Mouse (Mus musculus): ENCODE data around the gene Nfyc.
A peak's percentile ranks its signal among the peaks of the same experiment; 100 is the strongest.

The Nfyc gene

DNA sequence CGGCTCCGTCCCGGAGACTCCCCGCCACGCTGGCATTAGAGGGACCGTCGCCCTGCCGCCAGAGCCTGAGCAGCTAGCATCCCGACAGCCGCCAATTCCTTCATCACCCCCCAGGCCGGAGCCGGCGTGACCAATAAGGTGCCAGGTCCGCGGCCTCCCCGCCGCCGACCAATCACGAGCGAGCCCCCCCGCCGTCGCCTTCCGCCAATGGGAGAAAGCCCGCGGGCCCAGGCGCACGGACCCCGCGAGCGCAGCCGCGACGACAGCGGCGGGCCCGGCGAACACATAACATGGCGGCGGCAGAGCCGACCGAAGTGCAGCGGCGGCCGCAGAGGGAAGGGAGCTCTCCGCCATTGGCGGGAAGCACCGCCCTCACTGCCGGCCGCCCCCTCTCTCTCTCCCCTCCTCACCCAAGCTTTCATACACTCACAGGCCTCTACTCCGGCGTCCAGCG, 6.2 kb downstream of the Nfyc start:
- peak; percentile 98 for DNase-seq

DNA sequence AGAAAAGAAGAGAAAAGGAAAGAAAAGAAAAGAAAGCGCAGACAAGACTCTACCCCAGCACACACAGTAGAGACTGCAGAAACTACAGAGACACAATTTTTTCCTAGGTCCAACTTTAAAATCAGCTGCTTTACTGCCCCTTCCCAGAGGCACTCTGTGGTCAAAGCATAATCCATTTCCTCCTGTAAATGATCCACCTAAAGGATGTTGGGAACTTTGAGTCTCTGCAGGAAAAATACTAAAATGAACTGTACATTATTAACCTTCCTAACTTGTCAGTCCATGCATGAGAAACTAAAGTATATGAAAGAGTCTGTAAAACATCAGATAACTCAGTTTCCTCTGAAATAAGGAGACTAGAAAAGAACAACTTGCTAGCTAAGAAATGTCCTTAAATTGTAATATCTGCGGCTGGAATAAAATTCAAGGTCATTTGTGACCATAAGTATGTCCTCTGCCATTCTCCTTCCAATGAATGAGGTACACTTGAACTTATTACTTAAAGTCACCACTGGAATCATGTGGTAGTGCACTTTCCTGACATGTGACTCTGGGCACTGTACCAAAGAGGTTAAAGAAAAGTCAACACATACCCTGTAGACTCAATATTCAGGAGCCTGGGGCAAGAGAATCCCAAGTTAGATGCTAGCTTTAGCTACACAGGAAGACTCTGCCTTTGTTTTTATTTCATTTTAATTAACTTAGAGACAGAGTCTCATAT, 9.0 kb downstream of the Nfyc start:
- DNase-seq: no peak

DNA sequence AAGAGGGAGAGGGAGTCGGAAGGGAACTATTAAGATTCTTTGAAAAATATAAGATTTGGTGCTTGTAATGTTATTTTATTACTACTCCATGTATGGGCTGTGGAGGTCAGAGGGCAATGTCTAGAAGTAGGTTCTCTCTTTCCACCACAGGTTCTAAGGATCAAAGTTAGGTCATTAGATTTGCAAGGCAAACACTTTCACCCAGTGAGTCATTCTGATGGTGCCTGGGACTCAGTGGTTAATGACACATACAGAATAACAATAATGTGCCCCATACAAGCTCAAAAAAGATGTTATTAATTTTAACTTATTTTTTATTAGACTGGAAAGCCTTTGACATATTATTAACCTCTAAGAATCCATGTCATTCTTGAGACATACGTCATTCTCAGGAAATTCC, 11.5 kb downstream of the Nfyc start:
- no peak for DNase-seq

DNA sequence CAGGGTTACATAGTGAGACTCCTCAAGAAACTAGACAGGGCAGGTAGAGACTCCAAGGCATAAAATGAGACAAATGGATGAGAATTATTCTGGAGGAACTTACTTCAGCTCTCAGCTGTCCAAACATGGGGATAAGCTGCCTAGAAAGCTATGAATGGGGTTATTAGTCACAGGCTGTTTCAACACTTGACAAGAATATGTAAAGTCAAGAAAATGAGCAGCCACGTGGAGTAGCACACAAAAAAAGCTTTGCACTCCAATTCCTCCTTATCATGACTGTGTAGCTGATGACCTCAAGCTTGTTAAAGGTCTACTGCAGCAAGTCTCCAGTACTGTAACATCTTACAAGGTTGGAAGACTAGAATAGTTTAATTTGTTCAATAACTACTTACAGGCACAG, 12.1 kb downstream of the Nfyc start:
- no peak for DNase-seq

DNA sequence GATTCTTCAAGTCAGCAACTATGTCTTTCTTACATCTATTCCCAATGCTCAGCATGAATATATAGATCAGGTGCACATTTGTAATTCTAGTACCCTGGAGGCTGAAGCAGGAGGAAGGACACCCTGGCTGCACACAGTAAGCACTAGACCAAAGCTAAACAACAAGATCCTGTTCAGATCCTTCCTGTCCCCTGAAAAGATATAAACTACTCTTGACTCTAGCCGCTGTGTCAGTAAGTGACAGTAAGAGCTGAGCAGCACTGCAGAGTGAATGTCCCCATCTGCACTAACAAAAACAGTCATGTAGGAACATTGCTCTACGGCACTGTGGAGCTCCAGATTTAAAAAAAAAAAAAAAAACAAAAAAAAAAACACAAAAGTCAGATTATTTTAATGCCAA, 13.4 kb downstream of the Nfyc start:
- no peak for DNase-seq

DNA sequence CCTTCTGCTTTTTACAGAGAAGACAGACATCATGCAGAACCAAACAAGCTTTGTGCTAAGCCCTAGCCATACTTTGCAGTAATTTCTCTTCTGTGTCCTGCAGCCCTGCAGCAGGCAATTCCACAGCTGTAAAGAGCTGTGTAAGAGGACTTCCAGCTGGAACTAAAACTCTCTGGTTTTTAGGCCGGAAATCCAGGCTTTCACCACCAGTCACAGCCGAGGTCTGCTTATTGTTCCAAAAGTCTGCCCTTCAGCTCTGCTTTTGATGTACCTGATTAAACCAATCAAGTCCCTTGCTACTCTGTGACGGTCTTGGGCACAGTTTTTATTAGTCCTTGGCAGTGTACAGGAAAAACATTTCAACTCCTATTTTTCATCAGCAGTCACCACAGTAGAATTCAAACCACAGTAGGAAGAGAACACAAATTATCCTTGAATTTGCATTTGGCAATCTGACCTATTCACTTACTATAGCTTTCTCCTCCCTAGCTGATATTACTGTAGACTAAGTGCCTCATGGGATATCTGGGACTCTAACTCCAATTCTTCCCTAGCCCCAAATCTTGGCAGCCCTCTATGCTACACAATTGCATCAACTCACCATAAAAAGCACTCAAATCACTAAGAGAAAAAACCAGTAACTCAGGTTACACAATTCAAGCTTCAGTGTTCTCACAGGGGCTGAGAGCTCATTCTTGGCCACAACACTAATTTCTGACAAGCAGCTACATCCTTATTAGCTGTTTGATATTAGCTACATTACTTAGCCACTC, 14.2 kb downstream of the Nfyc start:
- DNase-seq: no peak

DNA sequence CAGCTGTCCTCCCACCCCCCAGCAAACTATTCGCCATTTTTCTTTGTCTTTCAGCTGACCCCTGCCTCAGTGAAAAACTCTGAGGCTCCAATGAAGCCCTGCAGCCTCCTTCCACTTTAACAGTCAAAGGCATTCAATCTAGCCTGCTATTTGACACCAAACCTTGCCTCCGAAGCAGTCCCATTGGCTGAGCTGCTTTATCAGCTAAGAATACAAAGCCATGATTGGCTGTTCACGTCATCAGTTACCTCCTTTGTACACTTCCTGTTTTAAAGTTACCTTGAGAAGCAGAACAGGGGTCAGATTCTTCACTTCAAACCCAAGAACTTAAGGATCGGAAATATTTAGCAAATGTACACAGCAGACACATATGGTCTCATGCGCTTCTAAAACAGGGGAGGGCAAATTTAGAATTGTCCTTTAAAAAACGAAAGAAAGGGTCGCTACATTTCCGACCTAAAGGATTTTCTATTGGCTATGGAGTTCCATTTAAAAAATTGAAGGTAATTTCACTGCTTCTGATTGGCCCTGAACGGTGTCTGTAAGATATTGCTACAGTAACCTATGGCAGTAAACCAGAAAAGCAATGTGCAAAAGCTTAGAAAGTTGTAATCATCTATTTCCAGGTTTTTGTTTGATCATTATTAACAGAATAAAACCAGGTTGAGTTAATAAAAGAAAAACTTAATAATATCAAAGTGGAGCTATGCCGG, 15.6 kb downstream of the Nfyc start:
- DNase-seq: peak; percentile 66

DNA sequence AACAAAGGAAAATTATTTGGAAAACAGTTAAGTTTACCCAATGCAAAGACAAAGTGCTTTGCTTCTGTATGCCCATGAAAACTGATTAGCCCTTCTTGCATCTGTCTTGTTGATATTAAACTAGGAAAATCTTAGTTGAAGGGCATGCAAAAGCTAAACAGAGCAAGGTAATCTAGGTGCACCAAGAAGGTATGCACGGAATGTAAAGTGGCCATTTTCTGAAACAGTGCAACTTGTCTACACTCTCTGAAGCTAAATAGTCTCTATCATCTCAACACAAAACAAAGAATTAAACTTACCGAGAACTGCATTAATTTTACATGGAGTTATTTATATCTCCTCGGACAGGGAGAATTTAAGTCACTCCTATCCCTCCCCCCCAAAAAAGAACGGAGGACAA, 16.2 kb downstream of the Nfyc start:
- no peak for DNase-seq

DNA sequence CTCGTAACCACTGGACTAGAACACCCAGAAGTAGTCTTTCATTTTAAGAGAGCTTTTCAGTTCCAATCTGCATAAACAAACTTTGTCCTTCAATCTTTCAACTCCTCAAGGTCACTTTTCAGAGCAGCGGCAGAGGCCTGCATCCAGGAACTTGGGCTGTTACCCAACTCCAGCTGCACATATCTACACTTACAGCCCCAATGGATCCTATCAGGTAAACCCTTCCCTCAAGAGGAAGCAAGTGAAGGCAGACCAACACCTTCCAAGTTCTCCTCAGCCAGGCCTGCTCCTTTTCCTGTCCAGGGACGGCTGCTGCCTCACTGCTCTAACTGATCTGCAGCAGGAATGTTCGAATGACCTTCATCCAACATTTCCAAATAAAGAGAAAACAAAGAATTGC, 17.2 kb downstream of the Nfyc start:
- no peak for DNase-seq

DNA sequence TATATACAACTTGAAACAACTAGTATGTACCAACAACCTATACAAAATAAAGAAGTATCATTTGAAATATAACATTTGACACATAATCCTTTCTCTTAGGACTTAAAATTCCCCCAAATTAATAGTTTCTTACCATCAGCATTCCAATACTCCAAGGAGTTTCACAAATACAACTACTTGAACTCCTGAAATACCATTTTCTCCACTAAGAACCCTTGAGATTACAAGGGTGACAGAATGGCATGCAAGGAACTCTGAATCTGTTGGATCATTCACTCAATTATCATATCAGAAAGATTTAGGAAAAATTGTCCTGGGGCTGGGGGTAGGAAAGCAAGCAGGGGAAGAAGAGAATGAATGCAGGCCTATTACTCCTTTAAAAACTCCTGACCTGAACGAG, 17.6 kb downstream of the Nfyc start:
- no peak for DNase-seq

DNA sequence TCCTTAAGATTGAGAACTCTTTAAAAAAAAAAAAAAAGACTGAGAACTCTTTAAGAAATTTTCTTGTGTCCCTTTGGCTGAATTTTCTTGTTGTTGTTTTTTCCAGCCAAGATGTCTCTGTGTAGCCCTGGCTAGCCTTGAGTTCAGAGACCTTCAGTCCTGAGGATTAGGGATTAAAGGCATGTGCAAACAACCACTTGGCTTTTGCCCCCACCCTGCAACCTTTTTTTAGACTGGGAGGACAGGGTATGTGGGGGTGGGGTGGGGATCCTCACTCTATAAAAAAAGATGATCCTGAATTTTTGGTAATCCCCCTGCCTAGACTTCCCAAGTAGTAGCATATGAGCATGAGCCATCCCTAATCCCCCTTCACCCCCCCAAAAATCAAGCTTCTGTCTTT, 25.6 kb downstream of the Nfyc start:
- no peak for DNase-seq

DNA sequence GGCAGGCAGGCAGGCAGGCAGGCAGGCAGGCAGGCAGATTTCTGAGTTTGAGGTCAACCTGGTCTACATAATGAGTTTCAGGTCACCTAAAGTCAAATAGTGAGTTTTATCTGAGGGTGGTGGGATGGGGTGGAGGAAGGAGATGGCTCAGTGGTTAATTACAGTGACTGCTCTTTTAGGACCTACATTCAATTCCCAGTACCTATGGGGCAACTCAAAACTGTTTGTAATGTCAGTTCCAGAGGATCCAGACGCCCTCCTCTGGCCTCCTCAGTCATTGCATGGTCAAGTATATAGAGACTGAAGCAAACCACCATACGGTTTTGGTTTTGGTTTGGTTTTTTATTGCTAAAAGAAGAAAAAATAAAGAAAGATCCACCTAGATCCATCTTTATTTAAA, 29.9 kb downstream of the Nfyc start:
- no peak for DNase-seq

DNA sequence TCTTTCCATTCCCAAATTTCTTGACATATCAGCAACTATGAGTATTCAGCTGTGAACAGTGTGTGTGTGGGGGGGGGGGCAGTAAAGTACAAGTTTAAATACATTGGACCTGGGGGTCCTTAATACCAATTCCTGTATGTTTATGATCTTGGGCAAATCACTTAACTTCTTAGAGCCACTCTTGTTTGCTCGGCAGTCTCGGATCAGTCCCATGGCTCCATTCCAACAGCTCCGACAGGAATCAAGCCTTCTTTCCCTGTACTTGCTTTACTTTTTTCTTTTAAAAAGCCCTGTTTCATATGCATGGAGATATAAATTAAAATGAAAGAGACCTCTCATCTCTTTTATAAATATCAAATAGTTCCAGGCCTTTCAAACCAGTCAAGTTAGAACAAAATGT, 30.7 kb downstream of the Nfyc start:
- DNase-seq: no peak

DNA sequence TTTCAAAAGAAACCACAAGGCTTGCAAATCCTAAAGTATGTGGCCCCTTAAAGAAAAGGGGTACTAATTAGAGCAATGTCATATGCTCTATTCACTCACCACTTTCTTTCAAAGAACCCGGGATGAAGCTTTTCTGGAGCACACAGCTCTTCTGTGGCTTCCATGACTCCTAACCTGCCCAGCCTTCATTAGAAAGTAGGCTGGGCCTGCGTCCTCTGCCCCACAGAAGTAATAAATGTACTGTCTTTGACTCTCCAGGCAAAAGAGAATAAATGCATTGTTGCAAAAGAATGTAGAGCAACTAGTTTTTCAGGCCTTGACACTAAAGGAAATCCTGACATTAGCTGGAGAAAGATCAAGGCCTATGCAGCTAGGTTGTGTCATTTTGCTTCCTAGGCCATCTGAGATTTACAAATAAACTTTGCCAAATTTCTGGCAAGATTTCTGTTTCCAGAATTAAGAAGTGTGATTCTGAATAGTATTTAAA, 31.6 kb downstream of the Nfyc start:
- no peak for DNase-seq

DNA sequence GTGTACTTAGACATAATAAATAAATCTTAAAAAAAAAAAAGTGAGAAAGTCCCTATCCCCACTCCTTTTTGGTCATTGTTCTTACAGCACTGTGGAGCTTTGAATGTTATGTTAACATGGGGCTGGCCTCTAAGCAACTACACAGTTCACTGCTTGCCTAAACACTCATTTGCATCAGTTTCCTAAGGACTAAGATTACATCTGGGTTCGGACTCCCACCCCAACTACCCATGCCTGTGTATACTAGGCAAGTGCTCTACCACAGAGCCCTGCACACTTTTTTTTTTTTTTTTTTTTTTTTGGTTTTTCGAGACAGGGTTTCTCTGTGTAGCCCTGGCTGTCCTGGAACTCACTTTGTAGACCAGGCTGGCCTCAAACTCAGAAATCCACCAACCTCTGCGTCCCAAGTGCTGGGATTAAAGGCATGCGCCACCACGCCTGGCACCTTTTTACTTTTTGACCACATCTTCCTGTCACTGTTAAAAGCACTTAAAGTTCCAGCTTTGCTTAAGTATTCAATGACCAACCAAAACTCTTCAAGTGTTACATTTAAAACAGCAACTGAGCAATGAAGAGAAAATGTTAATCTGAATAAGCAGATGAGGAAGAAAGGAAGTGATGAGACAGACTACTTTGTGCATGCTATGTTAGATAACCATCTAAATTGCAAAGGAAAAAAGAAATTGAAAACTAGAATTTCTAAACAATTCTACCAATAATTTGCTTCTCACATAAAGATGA, 33.2 kb downstream of the Nfyc start:
- no peak for DNase-seq

DNA sequence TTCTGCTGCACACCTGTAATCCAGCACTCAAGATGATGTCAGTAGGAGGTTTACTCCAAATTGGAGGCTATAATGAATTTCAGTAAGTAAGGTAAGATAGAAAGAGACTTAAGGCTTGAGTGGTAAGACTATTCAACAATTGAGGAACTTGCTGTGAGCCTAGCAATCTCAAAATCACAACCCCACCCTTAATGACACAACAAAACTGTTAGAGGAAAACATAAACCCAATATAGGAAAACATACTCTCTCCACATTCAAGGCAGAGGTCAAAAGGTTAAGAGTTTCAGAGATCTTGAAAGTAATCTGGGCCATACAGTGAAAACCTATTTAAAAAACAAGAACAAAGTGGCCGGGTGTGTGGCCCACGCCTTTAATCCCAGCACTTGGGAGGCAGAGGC, 34.7 kb downstream of the Nfyc start:
- no peak for DNase-seq

DNA sequence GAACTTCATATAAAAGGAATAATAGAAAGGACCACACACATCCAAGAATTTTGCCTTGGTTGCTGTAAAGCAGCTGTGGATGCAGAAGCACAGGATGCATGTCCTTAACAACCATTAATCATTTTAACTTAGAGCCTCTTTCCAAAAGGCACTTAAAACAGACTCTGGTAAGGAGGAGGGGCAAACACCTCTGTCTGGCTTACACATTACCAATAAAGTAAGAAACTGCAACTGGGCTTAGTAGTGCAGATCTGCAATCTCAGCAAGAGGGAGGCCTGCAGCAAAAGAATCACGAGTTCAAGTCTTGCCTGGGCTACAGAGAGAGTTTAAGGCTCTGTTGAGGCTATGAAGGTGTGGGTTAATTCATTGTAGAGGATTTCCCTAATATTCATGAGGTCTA, 35.7 kb downstream of the Nfyc start:
- DNase-seq: no peak

DNA sequence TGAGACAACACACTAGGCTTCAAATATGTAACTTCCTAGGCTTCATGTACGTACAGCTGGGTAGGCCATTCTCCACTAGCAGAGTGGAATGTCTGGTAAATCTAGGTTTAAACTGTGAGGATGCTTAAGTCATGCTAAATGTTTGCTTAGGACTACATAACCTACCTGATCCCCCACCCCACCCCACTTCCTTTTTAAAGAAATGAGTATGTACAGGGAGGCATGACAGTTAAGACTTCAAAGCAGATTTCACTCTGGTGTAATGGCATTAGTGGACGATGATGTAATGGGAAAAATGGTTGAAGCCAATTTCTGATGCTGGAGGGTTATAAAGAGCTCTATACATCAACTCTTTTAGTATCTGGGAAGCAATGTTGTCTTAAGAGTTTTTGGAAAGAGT, 38.5 kb downstream of the Nfyc start:
- DNase-seq: no peak

DNA sequence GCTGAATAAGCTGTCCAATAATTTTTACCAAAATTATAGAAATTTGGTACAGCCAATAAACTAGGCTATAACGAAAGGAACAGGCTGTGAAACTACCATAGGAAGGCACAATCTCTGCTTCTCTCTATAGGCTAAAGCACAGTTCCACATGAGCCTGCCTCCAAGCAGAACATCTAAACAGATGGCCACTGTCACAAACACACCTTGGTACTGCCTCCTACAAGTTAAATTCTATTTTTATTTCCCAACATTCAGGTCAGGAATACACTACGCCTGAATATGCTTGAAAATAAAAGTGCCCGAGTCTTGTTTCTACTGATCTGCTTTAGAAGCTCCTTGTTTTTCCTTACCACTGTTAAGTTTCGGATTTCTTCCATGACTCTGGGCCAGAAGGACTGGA, 41.3 kb downstream of the Nfyc start:
- DNase-seq: peak; percentile 17

DNA sequence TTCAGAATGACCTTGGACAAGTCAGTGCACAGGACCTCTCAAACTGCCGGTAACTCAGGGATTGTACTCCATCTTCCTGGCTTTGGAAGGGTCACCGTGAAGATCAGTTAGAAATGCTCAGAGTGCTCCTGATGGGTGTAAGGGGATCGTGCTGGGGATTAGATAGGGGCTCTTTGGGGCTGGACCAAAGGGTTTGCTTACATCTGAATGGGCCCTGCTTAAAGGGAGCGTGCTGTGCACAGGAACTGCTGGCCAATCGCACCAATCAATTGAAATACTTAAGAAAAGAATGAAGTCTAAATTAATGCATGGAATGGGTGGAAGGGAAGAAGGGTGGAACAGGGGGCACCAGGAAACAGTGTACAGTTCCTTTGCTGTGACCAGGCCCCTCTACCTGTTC, 75.6 kb downstream of the Nfyc start:
- DNase-seq: no peak

DNA sequence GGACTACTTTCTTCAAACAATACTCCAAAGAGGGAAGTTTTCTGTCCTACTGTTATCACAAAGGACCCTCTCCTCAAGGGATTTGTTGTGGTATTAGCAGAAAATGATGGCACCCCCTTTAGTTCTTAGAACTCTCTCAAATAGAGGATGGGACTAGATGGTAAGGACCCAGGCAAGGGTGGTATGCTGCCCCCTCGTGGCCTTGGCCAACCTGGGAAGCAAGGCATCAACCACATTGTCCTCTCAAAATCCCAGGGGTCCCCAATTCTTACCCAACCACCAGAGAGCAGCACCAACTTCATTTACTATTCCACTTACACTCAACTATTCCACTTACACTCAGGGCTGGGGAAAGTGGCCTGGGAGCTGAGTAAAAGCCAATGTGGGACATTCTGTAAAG, 76.1 kb downstream of the Nfyc start:
- DNase-seq: peak; percentile 57

DNA sequence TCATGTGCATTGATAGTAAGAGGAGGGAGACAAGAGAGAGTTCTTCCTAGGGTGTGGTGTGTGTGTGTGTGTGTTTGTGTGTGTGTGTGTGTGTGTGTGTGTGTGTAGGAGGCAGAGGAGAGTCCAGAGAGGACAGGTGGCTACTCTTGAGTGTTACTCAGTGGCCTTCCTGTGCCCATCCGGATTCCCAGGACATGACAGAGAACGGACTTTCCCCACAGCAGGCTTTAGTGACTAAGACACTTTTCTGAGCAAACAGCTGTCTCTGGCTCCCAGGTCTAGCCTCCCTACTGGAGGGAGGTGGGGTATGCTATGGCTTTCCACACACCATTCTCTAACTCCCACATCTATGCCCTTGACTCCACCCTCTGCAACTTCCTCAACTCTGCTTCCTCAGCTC, 81.8 kb downstream of the Nfyc start:
- no peak for DNase-seq
